Mouse (Mus musculus) large intestine, adult 2 months (tissue): ENCODE results near the gene Gcn1l1. TPM values are rescaled to one million over a fixed set of nuclear protein-coding genes. Genes with fewer than 3 reads are reported as not detected.

Source experiments
- DNase-seq: peaks from one replicate; pipeline ENCODE4 v3.0.0-alpha.2; 2012; ENCODE audit warnings: low read depth, low spot score
- WGBS: fragments of 180-500 bp; shearing (Covaris S2); methylation state at CpG from one replicate; pipeline ENCODE4 v1.1.7; 2018; 5-methylcytosine and 5-hydroxymethylcytosine counted together
- polyA plus RNA-seq: library from polyadenylated mRNA; depleted of rRNA; stranded (reverse); fragments of >200 nt; gene quantifications from 2 replicates; pipeline ENCODE4 v1.2.3, GENCODE M21; 2012

Gene Gcn1l1
- polyA plus RNA-seq, 1 experiment, result 26.0 TPM

GRCm38 (mm10) chr5:115585616-115586015, 20.6 kb downstream of the Gcn1l1 start:
- WGBS, result 84% methylated on average over 12 of the region's 12 CpGs
- no peak for DNase-seq

DNA sequence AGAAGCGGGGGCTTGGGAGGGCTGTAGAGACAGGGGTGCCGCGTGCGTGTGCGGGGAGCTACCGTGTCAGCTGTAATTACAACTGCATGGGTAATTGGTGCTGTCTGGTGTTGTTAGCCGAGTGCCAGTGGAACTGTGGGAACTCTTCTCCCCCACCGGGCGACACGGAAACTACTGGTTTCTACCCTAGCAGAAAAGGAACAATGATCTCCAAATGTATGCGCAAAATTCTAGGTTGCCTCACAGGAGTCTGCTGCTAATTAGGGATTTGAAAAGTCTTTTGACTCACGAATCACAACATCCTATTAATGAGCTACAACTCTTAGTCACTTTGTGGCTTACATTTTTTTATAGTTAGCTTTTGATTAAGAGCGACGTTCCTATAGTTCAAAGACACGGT, 21.1 kb downstream of the Gcn1l1 start:
- 93% methylated on average over 15 of the region's 15 CpGs for WGBS
- no peak for DNase-seq

GRCm38 (mm10) chr5:115586780-115587179, 21.7 kb downstream of the Gcn1l1 start:
- WGBS, result 90% methylated on average over 2 of the region's 2 CpGs
- DNase-seq, result no peak

DNA sequence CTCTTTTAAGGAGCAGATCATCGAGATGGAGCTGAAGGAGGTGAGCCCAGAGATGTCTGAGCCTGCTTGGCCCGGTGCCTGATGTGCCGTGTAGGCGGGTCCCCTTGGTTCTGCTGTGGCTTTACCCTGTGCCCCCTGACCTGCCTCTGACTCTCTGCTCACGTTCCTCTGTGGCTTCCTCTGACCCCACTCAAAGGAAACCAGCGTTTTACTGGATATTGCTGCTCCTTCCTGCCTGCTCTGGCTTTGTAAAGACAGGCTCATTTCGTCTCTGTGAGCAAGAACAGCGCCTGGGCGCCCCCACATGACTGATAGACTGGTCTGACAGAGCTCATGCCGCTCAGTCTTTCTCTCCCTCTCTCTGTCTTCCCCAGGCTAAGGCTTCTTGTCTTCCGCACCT, 26.0 kb downstream of the Gcn1l1 start:
- 71% methylated on average over 11 of the region's 11 CpGs for WGBS
- no peak for DNase-seq

DNA sequence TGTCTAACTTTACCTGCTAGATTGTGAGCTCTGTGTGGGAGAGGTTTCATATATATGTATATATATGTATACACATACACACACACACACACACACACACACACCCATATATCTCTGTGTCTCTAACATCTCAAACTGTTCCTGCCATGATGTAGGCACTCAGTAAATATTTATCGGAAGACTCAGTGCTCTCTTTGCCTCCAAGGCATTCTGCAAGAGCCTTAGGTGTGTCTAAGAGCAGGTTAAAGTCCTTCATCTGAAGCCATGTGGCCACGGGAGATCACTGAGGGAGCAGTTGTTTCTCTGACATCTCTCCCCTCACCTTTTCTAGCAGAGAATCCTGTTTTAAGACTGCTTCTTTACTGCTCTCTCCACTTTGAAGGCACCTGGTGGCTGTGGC, 26.5 kb downstream of the Gcn1l1 start:
- 66% methylated on average over 2 of the region's 2 CpGs for WGBS
- no peak for DNase-seq

DNA sequence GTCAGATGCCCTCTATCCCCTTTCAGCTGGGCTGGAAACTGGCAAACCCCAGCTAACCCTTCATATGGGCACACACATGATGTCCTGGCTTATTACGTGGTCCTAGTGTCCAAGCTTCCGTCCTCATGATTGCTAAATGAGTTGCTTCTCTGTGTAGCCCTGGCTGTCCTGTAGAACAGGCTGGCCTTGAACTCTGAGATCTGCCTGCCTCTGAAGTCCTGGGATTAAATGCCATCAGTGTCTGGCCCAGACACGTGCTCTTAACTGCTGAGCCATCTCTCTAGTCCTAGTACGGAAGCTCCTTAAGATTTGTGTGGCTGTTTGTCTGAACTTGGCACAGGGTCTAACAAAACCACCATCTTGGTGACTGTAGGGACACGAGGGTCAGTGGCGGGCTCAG, 38.5 kb downstream of the Gcn1l1 start:
- WGBS, result 89% methylated on average over 6 of the region's 6 CpGs
- no peak for DNase-seq

DNA sequence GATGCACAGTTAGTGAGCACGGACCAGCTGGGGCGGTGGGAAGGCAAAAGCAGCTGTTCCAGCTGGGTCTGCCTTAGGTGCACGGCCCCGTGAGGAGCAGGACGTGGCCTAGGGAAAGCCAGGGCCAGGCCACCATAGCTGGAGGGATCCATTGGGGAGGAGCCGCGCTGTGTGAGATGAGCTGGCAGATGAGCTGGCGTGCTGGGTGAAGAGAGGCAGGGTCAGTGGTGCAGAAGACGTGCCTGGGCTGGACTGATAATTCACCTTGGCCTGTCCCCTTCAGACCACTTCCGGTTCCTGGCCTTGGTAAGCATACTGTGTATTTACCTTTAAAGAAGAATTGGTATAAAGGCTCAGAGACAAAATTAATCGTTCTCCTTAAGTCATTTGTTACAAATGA, 46.5 kb downstream of the Gcn1l1 start:
- DNase-seq, result no peak
- WGBS, result 92% methylated on average over 11 of the region's 11 CpGs

- 90% methylated on average over 9 of the region's 9 CpGs for WGBS
- DNase-seq, result no peak
These were observed 48.3 kb downstream of the Gcn1l1 start for GRCm38 (mm10) chr5:115613332-115613731.

GRCm38 (mm10) chr5:115614948-115615347, 49.9 kb downstream of the Gcn1l1 start:
- 70% methylated on average over 7 of the region's 7 CpGs for WGBS
- no peak for DNase-seq

DNA sequence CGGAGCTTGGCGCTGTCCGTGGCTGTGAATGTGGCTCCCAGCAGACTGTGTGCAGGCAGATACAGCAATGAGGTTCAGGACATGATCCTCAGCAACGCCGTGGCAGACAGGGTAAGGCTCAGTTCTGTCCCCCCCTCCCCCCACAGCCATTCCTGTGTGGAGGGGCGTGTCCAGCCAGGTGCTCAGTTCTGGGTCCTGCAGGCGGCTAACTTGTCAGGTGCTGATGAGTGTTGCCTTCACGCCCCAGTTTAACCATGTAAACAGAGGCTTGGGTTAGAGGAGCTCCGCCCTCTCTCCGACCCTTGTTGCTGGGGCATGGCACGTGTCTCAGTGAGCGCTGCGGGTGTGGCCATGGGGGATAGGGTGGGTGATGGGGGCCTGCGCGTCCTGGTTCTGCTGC, 54.6 kb downstream of the Gcn1l1 start:
- WGBS, result 73% methylated on average over 15 of the region's 15 CpGs
- DNase-seq, result no peak

GRCm38 (mm10) chr5:115622686-115623085, 57.6 kb downstream of the Gcn1l1 start:
- WGBS, result 66% methylated on average over 7 of the region's 7 CpGs
- DNase-seq, result no peak

- 76% methylated on average over 9 of the region's 9 CpGs for WGBS
- no peak for DNase-seq
These were observed 58.8 kb downstream of the Gcn1l1 start for GRCm38 (mm10) chr5:115623694-115624440.

DNA sequence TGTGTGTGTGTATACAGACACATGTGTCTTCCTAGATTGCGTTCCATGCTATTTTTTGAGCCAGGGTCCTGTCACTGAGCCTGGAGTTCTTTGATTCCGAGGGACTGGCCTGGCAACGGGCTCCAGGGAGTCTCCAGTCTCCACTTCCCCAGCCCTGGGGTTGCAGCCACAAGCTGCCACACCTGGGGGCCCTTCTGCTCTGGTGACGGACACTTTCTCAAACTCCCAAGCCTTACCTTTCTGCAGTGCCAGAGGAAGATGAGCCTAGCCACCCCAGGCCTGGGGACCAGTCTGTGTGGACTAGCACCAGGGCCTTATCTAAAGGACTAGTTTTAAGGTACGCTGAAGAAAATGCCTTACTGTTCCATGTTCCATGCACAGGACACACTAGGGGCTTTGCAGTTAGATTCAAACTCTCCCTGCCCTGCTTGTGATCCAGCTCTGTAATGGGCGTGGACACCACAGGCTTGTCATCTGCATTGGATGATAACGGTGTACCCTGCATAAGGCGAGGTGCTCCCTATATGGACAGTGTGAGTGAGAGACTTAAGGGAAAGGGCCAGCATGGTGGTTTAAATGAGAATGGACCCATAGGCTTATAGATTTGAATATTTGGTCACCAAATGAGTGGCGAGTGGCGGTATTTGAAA, 61.3 kb downstream of the Gcn1l1 start:
- no peak for DNase-seq
- 83% methylated on average over 10 of the region's 10 CpGs for WGBS

GRCm38 (mm10) chr5:115628083-115628482, 63.0 kb downstream of the Gcn1l1 start:
- WGBS, result 68% methylated on average over 8 of the region's 8 CpGs
- DNase-seq, result no peak

- 78% methylated on average over 4 of the region's 4 CpGs for WGBS
- no peak for DNase-seq
These were observed 64.6 kb downstream of the Gcn1l1 start for GRCm38 (mm10) chr5:115629672-115630071.

GRCm38 (mm10) chr5:115630291-115630690, 65.2 kb downstream of the Gcn1l1 start:
- WGBS, result 74% methylated on average over 5 of the region's 5 CpGs
- DNase-seq, result no peak

DNA sequence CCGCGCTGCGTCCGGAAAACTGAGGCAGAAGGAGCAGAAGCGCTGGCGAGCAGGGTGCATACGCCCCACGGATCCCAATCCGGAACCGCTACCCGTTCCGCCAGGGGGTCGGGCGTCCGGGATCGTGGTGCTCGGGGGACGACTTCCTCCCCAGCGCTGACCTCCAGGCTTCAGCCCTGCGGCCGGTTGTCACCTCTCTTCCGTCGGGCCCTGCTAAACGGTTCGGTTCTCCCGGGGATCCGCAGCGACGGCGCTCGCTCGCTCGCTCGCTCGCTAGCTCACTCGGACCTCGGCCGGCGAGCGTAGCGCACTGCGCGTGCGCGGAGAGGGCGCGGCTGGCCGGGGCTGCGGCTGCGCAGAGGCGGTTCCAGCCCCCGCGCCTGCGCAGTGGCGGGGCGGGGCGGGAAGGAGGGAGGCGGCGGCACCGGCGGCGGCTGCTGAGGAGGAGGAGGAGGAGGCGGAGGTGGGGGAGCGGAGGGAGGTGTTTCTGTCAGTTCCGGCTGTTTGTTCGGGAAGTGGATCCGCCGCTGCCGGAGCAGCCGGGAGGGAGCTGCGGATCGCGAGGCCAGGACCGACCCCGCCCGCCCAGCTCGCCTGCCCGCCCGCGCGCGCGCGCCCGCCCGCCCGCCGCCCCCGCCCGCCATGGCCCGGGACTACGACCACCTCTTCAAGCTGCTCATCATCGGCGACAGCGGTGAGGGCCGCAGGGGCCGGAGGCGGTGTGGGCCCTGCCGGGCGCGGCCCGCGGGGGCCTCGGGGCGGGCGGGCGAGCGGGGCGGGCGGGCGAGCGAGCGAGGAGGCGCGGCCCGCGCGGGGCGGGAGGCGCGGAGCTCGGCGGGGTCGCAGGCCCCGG, 66.7 kb downstream of the Gcn1l1 start, which contains the start of gene Rab35:
Rab35 (plus strand) TSS at position 404 of the 853 bp plus-strand sequence.
- WGBS, result under 1% methylated on average over 116 of the region's 125 CpGs
- peak; percentile 54 for DNase-seq

DNA sequence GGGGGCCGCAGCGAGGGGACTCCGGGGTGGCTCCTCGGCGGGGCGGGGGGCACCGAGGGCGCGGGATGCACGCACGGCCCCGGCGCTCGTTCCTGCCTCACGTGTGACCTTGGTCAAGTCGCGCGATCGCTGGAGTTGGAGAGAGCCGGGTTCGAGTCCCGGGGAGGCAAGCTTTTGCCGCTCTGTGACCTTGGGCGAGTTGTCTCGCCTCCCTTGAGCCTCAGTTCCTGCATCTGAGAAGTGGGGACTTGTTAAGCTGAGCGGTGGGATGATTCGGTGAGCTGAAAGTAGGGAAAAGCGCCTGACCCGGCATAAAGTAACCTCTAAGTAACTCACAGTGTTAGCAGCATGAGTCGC, 67.3 kb downstream of the Gcn1l1 start:
- WGBS, result 2% methylated on average over 30 of the region's 30 CpGs
- no peak for DNase-seq

DNA sequence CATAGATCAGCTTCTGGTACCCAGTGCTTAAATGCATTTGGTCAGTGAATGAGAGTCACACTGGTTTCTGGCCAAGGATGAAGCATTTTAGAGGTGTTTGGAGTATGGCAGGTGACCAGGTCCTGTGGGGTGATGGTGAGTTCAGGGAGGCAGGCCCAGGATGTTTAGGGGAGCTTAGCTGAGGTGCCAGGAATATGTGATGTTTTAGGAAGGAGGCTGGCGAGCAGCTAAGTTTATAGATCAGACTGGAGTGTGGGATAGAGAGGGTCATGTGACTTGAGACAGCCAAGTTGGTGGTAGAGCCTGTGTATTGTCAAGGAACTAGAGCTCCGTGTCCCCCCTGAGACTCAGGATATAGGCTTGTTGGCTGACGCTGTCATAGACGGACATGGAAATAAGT, 68.0 kb downstream of the Gcn1l1 start:
- 57% methylated on average over 4 of the region's 4 CpGs for WGBS
- DNase-seq, result no peak

GRCm38 (mm10) chr5:115634046-115634445, 69.0 kb downstream of the Gcn1l1 start:
- DNase-seq, result no peak
- WGBS, result 91% methylated on average over 8 of the region's 8 CpGs
